Mouse (Mus musculus) heart, adult 2 months (tissue): ENCODE results near the gene Ghr. TPM values are rescaled to one million over a fixed set of nuclear protein-coding genes. Genes with fewer than 3 reads are reported as not detected.

ENCODE experiments used
- DNase-seq, 2 experiments: peaks; one replicate each; pipeline ENCODE4 v3.0.0; 2021
- H3K27ac ChIP-seq: fragments of 200-600 bp; 2 replicates; pipeline ENCODE4 v1.8.1; 2022
- H3K27me3 ChIP-seq: fragments of 200-500 bp; 2 replicates; pipeline ENCODE4 v1.6.1; 2012; ENCODE audit warnings: mild to moderate bottlenecking, low read length, inconsistent platforms, mixed read lengths; ENCODE audit not compliant: control insufficient read depth, insufficient read depth
- H3K36me3 ChIP-seq: fragments of 200-500 bp; 2 replicates; pipeline ENCODE4 v1.6.1; 2012; ENCODE audit warnings: low read length, inconsistent platforms; ENCODE audit not compliant: control insufficient read depth, insufficient read depth
- H3K4me1 ChIP-seq: fragments of 200-500 bp; 2 replicates; pipeline ENCODE4 v1.6.1; 2011; ENCODE audit warnings: low read length; ENCODE audit not compliant: control insufficient read depth, insufficient read depth
- H3K4me3 ChIP-seq: fragments of 200-600 bp; 2 replicates; pipeline ENCODE4 v1.8.1; 2022
- H3K79me2 ChIP-seq: fragments of 200-500 bp; replicated peaks from 2 replicates; pipeline ENCODE4 v1.6.1; 2012; ENCODE audit warnings: mild to moderate bottlenecking, inconsistent platforms, low read length, moderate library complexity, mixed read lengths; ENCODE audit not compliant: control insufficient read depth, insufficient read depth
- H3K9ac ChIP-seq: fragments of 200-500 bp; 2 replicates; pipeline ENCODE4 v1.6.1; 2012; ENCODE audit warnings: low read depth, mild to moderate bottlenecking, control low read depth, inconsistent platforms, low read length, mixed read lengths
- CTCF ChIP-seq: fragments of 200-600 bp; IDR thresholded peaks from 2 replicates; pipeline ENCODE4 v1.8.1; 2022; ENCODE audit warnings: antibody characterized with exemption, mild to moderate bottlenecking, moderate library complexity
- EP300 ChIP-seq: fragments of 200-500 bp; IDR thresholded peaks from 2 replicates; pipeline ENCODE4 v1.6.1; 2011; ENCODE audit warnings: low read depth, low read length, control low read depth; ENCODE audit not compliant: insufficient read depth
- POLR2A ChIP-seq: fragments of 200-500 bp; IDR thresholded peaks from 2 replicates; pipeline ENCODE4 v1.6.1; 2011; ENCODE audit warnings: mild to moderate bottlenecking, low read depth, low read length, control low read depth; ENCODE audit not compliant: insufficient read depth
- WGBS: fragments of 180-500 bp; shearing (Covaris S2); methylation state at CpG from one replicate; pipeline ENCODE4 v1.1.7; 2018; 5-methylcytosine and 5-hydroxymethylcytosine counted together
- intact Hi-C: fragments of 180-260 bp; cut with DNase I; formaldehyde crosslinking; loops from one replicate; pipeline ENCODE4 v1.15.1; 2025
- polyA plus RNA-seq: library from polyadenylated mRNA; depleted of rRNA; stranded (reverse); fragments of >200 nt; gene quantifications from 2 replicates; pipeline ENCODE4 v1.2.3, GENCODE M21; 2012
- total RNA-seq, 2 experiments: library from RNA; stranded (reverse); gene quantifications; 2 replicates each; pipeline ENCODE4 v1.2.3; 2021

Gene Ghr
- total and polyA plus RNA-seq, 3 experiments = 46.1 to 161 (median 160) TPM

DNA sequence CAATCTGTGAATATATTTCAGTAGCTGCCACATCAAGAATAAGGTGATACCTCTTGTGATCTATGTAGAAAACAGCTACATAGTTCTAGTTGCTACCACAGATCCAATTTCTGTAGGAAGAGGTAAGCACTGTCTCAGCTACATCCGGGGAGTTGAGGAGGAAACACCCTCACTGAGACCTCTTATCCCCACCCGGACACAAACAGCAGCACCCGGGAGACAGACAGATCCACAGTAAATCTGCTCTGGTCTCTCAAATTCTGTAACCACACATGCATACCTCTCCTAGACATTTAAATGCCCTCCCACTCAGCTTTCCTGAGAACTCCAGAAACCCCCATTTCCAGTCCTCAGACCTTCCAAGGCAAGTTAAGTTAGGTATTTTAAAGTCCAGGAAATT lies 2.0 kb downstream of the Ghr start:
- H3K79me2 ChIP-seq = no peaks in the 10 kb centered on the region
- 6% methylated on average over 3 of the region's 3 CpGs for WGBS
- no peak for TF ChIP-seq CTCF
- no peak for TF ChIP-seq EP300
- no peak for TF ChIP-seq POLR2A
- DNase-seq = peak; percentile 10 to 24
- peaks cover 2% of the 10 kb centered on the region for H3K4me1 ChIP-seq
- H3K36me3 ChIP-seq = peaks cover 21% of the 10 kb centered on the region
- intact Hi-C loops = loop anchor here (5.0 kb wide), 4 partner anchors 74 to 374 kb away; no protein-coding TSS in a partner anchor
- H3K9ac ChIP-seq = peak overlapping the region; percentile 77
- H3K27ac ChIP-seq = peak overlapping the region; percentile 98
- H3K27me3 ChIP-seq = no peaks in the 10 kb centered on the region
- peak overlapping the region; percentile 97 for H3K4me3 ChIP-seq

DNA sequence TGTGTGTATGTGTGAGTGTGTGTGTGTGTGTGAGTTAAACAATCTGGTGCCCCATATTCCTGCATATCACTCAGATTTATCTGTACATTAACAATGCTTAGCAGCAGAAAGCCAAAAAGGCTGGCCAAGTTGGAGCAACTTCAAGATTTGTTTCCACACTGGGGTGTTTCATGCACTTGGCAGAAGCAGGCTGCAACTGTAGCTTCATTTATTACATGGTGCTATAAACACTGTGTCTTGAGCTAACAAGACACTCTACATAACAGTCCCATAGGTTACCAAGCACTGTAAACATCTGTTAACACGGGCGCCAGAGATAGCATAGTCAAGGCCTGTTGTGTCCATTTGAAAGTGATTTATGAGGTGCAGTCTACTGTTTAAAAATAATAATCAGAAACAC lies 3.1 kb downstream of the Ghr start:
- 61% methylated on average over 2 of the region's 2 CpGs for WGBS
- H3K27ac ChIP-seq = peak overlapping the region; percentile 6; the same call in 1 of the 2 replicates

DNA sequence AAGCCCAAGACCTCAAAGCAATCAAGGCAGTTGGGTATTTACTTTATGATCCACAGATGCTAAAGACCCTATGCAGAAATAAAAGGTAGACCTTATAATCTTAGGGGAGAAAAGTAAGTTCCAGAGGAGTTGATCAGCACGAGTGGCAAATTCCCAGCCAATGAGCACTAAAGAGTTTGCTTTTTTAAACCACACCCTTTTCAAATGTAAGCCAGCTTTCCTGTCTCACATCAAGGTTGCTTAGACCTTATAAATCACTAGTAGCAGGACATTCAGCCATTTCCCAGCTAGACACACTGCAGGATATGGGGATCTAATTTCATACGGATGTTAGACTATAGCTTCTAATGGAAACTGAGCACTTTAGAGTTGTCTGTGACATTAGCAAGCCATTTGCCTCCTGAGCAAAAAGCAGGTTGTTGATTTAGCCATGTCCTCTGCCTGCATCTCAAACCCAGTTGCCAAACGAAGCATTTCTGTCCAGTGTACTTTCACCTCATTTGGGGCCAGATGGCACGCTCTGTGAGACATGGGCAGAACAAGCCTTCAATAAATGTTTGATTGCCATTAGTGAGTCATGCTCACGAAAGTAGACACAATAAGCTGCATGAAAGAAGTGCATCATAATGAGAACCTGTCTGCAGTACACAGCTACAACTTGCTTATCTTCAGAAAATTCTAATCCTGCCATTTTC lies 4.9 kb downstream of the Ghr start:
- Histone ChIP-seq H3K27me3 (no peaks in the 10 kb centered on the region), H3K27ac (no peak overlapping the region; the same call in 1 of the 2 replicates), H3K4me3 (no peak overlapping the region), H3K4me1 (peaks cover 2% of the 10 kb centered on the region), H3K9ac (no peak overlapping the region), H3K36me3 (peaks cover 29% of the 10 kb centered on the region), H3K79me2 (no peaks in the 10 kb centered on the region)
- TF ChIP-seq POLR2A = no peak
- TF ChIP-seq EP300 = no peak
- no peak for TF ChIP-seq CTCF
- no peak for DNase-seq
- intact Hi-C loops = no loop called here
- WGBS = 49% methylated on average over 5 of the region's 5 CpGs

More for the DNA sequence above, 3.1 kb downstream of the Ghr start:
- Histone ChIP-seq H3K36me3 (peaks cover 24% of the 10 kb centered on the region), H3K4me1 (peaks cover 2% of the 10 kb centered on the region), H3K79me2 (no peaks in the 10 kb centered on the region), H3K27me3 (no peaks in the 10 kb centered on the region), H3K9ac (no peak overlapping the region; the same call in 1 of the 2 replicates), H3K4me3 (peak overlapping the region; percentile 17; the same call in 1 of the 2 replicates)
- intact Hi-C loops = loop anchor here (5.0 kb wide), 4 partner anchors 73 to 373 kb away; no protein-coding TSS in a partner anchor
- TF ChIP-seq EP300 (no peak), POLR2A (no peak), CTCF (no peak)
- DNase-seq = peak; percentile 14 to 21

DNA sequence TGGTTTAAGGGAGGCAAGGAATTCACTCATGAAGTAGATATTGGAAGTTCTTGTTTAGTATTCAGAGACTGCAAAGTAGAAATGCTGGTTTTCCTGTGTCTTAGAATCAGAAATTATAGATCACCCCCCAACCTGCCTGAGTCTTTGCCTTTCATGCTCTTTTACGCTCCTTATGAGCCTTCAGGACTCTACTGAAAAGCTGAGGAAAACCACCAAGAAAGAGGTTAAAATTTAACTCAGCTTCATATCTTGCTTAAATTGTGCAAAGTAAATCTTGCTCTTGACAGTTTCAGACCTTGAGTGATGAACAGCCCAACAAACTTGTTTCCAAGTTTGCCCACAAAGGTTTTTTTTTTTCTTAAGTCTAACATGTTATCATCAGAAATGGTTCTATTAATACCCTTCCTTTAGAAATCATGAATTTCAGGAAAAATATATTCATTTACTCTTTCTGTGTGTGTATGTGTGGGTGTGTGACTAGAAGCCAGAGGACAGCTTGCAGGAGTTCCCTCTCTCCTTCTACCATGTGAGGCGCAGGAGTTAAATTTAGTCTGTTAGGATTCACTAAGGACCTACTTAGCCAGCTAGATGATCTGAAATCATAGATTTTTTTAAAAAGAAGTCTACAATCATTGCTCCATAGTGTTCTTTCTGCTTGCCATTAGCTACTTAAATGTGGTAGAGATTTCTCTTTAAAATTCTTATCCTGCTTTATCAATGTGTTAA lies 14.0 kb downstream of the Ghr start:
- intact Hi-C loops = no loop called here
- no peak for DNase-seq
- 0 out of 2 replicates have a peak, but pooled peaks cover 2% of the 10 kb centered on the region for H3K79me2 ChIP-seq
- H3K36me3 ChIP-seq = peaks cover 16% of the 10 kb centered on the region
- no peaks in the 10 kb centered on the region for H3K27me3 ChIP-seq
- H3K4me1 ChIP-seq = no peaks in the 10 kb centered on the region; the same call in 1 of the 2 replicates
- WGBS = 82% methylated on average over 2 of the region's 2 CpGs
- no peak for TF ChIP-seq EP300
- TF ChIP-seq POLR2A = no peak
- no peak for TF ChIP-seq CTCF
- no peak overlapping the region for H3K27ac ChIP-seq
- no peak overlapping the region for H3K4me3 ChIP-seq
- no peak overlapping the region for H3K9ac ChIP-seq

DNA sequence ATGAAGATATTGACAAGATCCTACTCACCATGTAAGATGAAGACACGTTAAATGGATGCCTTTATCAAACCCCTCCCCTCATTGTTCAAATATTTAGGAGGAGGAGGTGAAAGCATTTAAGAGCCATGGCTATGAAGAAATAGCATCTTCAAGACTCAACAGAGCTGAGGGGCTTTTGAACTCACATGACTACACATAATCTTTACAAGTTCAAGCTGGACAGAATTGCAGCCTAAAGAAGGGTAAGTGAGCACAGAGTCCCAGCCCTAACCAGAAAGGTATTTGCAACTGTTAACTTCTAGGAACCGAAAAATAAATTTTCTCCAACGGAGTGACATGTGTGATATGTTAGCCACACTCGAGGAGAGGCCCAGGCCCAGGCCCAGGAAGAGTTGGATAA lies 18.7 kb downstream of the Ghr start:
- TF ChIP-seq POLR2A = no peak
- no peak for TF ChIP-seq EP300
- no peak for TF ChIP-seq CTCF
- no peak for DNase-seq
- WGBS = 56% methylated on average over 4 of the region's 4 CpGs
- intact Hi-C loops = no loop called here
- H3K4me3 ChIP-seq = no peak overlapping the region
- H3K9ac ChIP-seq = no peak overlapping the region
- H3K4me1 ChIP-seq = peaks cover 1% of the 10 kb centered on the region
- no peaks in the 10 kb centered on the region for H3K27me3 ChIP-seq
- 0 out of 2 replicates have a peak, but pooled peaks cover 2% of the 10 kb centered on the region for H3K79me2 ChIP-seq
- no peak overlapping the region for H3K27ac ChIP-seq
- H3K36me3 ChIP-seq = peaks cover 16% of the 10 kb centered on the region

DNA sequence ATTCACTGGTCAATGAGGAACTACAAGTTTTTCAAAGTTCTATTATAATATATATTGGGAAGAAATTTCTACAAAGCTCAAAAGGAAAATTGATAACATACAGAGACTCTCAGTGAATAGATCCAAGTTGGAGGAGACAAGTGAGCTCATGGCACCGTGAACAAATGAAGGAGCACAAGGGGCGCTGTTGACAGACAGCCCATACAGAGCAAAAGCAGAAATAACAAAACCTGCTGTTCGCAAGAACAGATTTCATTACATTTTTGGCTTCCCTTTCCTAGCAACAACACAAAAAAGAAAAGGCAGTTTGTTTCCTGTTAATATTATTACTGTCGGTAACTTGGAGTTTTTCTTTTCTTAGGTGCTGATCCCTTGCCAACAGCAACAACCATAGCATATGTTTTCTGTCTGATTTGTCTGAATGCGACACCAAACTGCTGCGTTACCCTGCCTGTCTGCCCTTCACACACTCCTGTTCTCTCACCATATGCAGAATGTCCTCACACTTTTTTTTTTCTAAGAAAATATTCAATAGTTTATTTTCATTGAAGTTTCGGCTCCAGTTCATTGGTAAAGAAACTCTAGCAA lies 19.3 kb downstream of the Ghr start:
- peaks cover 21% of the 10 kb centered on the region for H3K36me3 ChIP-seq
- peaks cover 1% of the 10 kb centered on the region for H3K4me1 ChIP-seq
- 44% methylated on average over 7 of the region's 7 CpGs for WGBS
- 0 out of 2 replicates have a peak, but pooled peaks cover 2% of the 10 kb centered on the region for H3K79me2 ChIP-seq
- no peaks in the 10 kb centered on the region for H3K27me3 ChIP-seq
- H3K4me3 ChIP-seq = no peak overlapping the region
- H3K27ac ChIP-seq = no peak overlapping the region
- TF ChIP-seq CTCF (no peak), POLR2A (no peak), EP300 (no peak)
- no peak overlapping the region for H3K9ac ChIP-seq
- DNase-seq = no peak
- intact Hi-C loops = no loop called here
